Mouse (Mus musculus): ENCODE measurements at regions not wholly inside any gene's neighbourhood (a gene's known extent, or its start where the extent isn't known, plus 50 kb on each side); places are given as distances from the start of the nearest gene placed in this dataset.

- in situ Hi-C loops (cut with MseI, MboI): no loop called here
Observed at GRCm38 (mm10) chr10:117556851-117557542, 72.3 kb upstream of the Cpm start.

GRCm38 (mm10) chr10:117556027-117556789, 73.1 kb upstream of the Cpm start:
- in situ Hi-C loops (cut with MseI, MboI): no loop called here

- in situ Hi-C loops (cut with MseI, MboI): no loop called here
Observed at GRCm38 (mm10) chr10:117555542-117555941, 73.8 kb upstream of the Cpm start.

GRCm38 (mm10) chr10:117555044-117555443, 74.3 kb upstream of the Cpm start:
- in situ Hi-C loops (cut with MseI, MboI): no loop called here

GRCm38 (mm10) chr10:117554533-117554932, 74.8 kb upstream of the Cpm start:
- in situ Hi-C loops (cut with MseI, MboI): no loop called here

GRCm38 (mm10) chr10:117553211-117554186, 75.8 kb upstream of the Cpm start:
- in situ Hi-C loops (cut with MseI, MboI): no loop called here

GRCm38 (mm10) chr10:117552049-117552652, 77.1 kb upstream of the Cpm start:
- in situ Hi-C loops (cut with MseI, MboI): no loop called here

- in situ Hi-C loops (cut with MseI, MboI): no loop called here
Observed at GRCm38 (mm10) chr10:117551234-117552048, 77.9 kb upstream of the Cpm start.

- in situ Hi-C loops (cut with MseI, MboI): no loop called here
Observed at GRCm38 (mm10) chr10:117549854-117550605, 79.3 kb upstream of the Cpm start.

- in situ Hi-C loops (cut with MseI, MboI): no loop called here
Observed at GRCm38 (mm10) chr10:117549506-117549830, 79.8 kb upstream of the Cpm start.

GRCm38 (mm10) chr10:117548775-117549505, 80.4 kb upstream of the Cpm start:
- in situ Hi-C loops (cut with MseI, MboI): no loop called here

- in situ Hi-C loops (cut with MseI, MboI): no loop called here
Observed at GRCm38 (mm10) chr10:117548262-117548661, 81.0 kb upstream of the Cpm start.

- in situ Hi-C loops (cut with MseI, MboI): no loop called here
Observed at GRCm38 (mm10) chr10:117547275-117547674, 82.0 kb upstream of the Cpm start.

- in situ Hi-C loops (cut with MseI, MboI): no loop called here
Observed at GRCm38 (mm10) chr10:117545842-117546631, 83.3 kb upstream of the Cpm start.

- in situ Hi-C loops (cut with MseI, MboI): no loop called here
Observed at GRCm38 (mm10) chr10:117544680-117545546, 84.4 kb upstream of the Cpm start.

GRCm38 (mm10) chr10:117543995-117544679, 85.2 kb upstream of the Cpm start:
- in situ Hi-C loops (cut with MseI, MboI): no loop called here

- in situ Hi-C loops (cut with MseI, MboI): no loop called here
Observed at GRCm38 (mm10) chr10:117543696-117543950, 85.7 kb upstream of the Cpm start.

Measured in mouse trophoblast stem cell (cell line).